Comparison of ENCODE assay signal across 1 mouse cellular context in genomic region chr5:124084588-124085173, GRCm38 (mm10).
A peak's percentile ranks its signal among the peaks of the same experiment; 100 is the strongest.
TF ChIP-seq lines count a peak whose summit lies in the region.

No protein-coding gene starts in this region.

TF ChIP-seq in MEL, 35 proteins besides CTCF, POLR2A, EP300 and RAD21 (continued from another document):
- TF ChIP-seq BHLHE40 (IDR thresholded peaks at IDR 0.05; ENCODE audit: borderline replicate concordance, low read depth, low read length): 0 out of 2 replicates have a peak, but pooled peaks have one; percentile 8
